Mouse (Mus musculus): ENCODE data around the gene Grik5.

The Grik5 gene

DNA sequence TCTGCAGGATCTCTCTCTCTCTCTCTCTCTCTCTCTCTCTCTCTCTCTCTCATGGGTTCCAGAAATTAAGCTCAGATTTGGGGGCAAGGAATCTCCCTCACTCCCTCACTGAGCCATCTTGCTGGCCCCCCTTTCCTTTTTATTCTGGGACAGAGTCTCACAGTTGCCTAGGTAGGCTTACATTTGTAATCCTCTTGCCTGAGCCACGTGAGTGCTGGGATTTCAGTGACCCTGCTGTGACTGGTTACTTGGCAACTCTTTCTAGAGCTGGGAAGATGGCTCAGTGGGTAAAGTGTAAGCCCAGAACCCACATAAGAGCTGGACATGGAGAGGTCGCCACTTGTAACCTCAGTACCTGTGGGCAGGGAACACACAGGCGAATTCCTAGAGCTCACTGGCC lies 40.6 kb downstream of the Grik5 start:
- DNase-seq (ENCODE audit: low read depth, low spot score): no peak
- H3K27me3 ChIP-seq (ENCODE audit: control insufficient read depth, insufficient read depth, low read length, poor library complexity, severe bottlenecking): no peaks in the 10 kb centered on the region
- no peaks in the 10 kb centered on the region for H3K36me3 ChIP-seq (ENCODE audit: control insufficient read depth, insufficient read depth, low read length, poor library complexity, severe bottlenecking)

- no peaks in the 10 kb centered on the region for H3K36me3 ChIP-seq (ENCODE audit: control insufficient read depth, insufficient read depth, low read length, poor library complexity, severe bottlenecking)
- peak; percentile 84 for DNase-seq (ENCODE audit: low read depth, low spot score)
Observed at GRCm38 (mm10) chr7:25030032-25030753, 42.0 kb downstream of the Grik5 start.

DNA sequence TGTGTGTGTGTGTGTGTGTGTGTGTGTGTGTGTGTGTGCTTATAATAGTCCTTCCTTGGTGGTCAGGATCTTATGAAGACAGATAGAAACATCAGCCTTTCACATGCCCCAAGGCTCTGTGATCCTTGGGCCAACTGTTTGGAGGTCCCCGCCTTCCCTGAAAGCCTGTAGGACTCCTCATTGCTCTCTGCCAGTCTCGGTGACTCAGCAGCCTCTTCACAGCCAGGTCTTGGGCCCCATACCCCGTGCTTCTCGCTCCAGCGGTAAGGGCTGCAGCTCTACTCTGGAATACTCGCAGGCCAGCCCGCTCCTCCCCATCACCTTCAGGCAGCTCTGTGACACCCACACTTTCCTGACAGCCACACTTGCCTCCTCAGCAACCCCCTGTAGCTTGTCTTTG lies 45.7 kb downstream of the Grik5 start:
- no peaks in the 10 kb centered on the region for H3K36me3 ChIP-seq (ENCODE audit: control insufficient read depth, insufficient read depth, low read length, poor library complexity, severe bottlenecking)
- no peak for DNase-seq (ENCODE audit: low read depth, low spot score)
- H3K27me3 ChIP-seq (ENCODE audit: control insufficient read depth, insufficient read depth, low read length, poor library complexity, severe bottlenecking): no peaks in the 10 kb centered on the region

More at GRCm38 (mm10) chr7:25030032-25030753, 42.0 kb downstream of the Grik5 start:
- H3K27me3 ChIP-seq (ENCODE audit: control insufficient read depth, insufficient read depth, low read length, poor library complexity, severe bottlenecking): no peaks in the 10 kb centered on the region

DNA sequence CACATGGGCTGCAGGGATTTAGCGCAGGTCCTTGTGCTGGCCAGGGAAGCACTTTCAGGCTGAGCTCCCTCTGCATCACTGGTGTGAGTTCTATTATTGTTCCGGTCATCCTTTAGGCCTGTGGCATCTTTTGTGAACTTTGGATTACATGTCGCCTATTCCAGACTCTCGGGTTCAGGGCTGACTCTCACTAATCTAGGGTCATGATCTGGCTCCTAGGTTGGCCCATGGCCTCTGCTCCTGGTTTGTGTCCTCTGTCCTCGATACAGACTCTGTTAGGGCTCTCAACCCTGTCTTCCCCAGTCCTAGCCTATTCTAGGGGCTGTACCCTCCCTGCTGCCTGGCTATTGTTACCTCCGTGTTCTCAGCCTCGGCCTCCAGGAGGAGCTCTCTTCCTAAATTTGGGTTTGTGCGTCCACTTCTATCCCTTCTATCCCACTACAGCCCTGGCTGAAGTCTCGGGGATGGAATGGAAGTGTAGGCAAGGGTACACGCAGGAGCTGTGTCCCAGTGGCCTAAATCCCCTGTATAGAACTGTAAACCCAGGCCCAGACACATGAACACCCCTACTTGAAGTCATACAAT lies 46.2 kb downstream of the Grik5 start:
- H3K27me3 ChIP-seq (ENCODE audit: control insufficient read depth, insufficient read depth, low read length, poor library complexity, severe bottlenecking): no peaks in the 10 kb centered on the region
- DNase-seq (ENCODE audit: low read depth, low spot score): no peak
- no peaks in the 10 kb centered on the region for H3K36me3 ChIP-seq (ENCODE audit: control insufficient read depth, insufficient read depth, low read length, poor library complexity, severe bottlenecking)

DNA sequence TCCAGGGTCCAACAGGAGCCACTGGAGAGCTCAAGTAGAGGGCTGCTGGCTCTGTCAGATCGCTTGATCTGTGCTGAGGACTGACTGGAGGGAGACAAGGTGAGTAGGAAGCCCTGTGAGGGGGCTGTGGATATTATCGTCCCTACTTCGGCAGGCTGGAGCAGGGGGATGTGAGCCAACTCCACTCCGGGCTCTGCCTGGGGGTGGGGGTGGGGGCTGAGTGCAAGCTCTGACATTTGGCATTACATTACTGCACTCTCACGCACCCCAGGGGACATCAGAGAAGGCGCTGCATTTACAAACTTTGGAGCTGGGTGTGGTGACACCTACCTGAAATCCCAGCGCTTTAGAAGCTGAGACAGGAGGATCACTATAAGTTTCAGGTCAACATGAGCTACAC lies 60.6 kb downstream of the Grik5 start:
- 0 out of 2 replicates have a peak, but pooled peaks cover 1% of the 10 kb centered on the region for H3K27me3 ChIP-seq (ENCODE audit: control insufficient read depth, insufficient read depth, low read length, poor library complexity, severe bottlenecking)
- no peaks in the 10 kb centered on the region for H3K36me3 ChIP-seq (ENCODE audit: control insufficient read depth, insufficient read depth, low read length, poor library complexity, severe bottlenecking)
- no peak for DNase-seq (ENCODE audit: low read depth, low spot score)

- DNase-seq (ENCODE audit: low read depth, low spot score): peak; percentile 48
- Histone ChIP-seq H3K36me3 (ENCODE audit: control insufficient read depth, insufficient read depth, low read length, poor library complexity, severe bottlenecking) (no peaks in the 10 kb centered on the region), H3K27me3 (ENCODE audit: control insufficient read depth, insufficient read depth, low read length, poor library complexity, severe bottlenecking) (peaks cover 3% of the 10 kb centered on the region; the same call in 1 of the 2 replicates)
Observed at GRCm38 (mm10) chr7:25010090-25010913, 61.8 kb downstream of the Grik5 start.

GRCm38 (mm10) chr7:25009099-25009700 lies 62.9 kb downstream of the Grik5 start:
- H3K27me3 ChIP-seq (ENCODE audit: control insufficient read depth, insufficient read depth, low read length, poor library complexity, severe bottlenecking): peaks cover 3% of the 10 kb centered on the region; the same call in 1 of the 2 replicates
- H3K36me3 ChIP-seq (ENCODE audit: control insufficient read depth, insufficient read depth, low read length, poor library complexity, severe bottlenecking): no peaks in the 10 kb centered on the region
- DNase-seq (ENCODE audit: low read depth, low spot score): no peak

GRCm38 (mm10) chr7:25008635-25009034 lies 63.5 kb downstream of the Grik5 start:
- Histone ChIP-seq H3K36me3 (ENCODE audit: control insufficient read depth, insufficient read depth, low read length, poor library complexity, severe bottlenecking) (no peaks in the 10 kb centered on the region), H3K27me3 (ENCODE audit: control insufficient read depth, insufficient read depth, low read length, poor library complexity, severe bottlenecking) (peaks cover 3% of the 10 kb centered on the region; the same call in 1 of the 2 replicates)
- peak; percentile 62 for DNase-seq (ENCODE audit: low read depth, low spot score)

GRCm38 (mm10) chr7:25007609-25008374 lies 64.4 kb downstream of the Grik5 start:
- Histone ChIP-seq H3K36me3 (ENCODE audit: control insufficient read depth, insufficient read depth, low read length, poor library complexity, severe bottlenecking) (no peaks in the 10 kb centered on the region), H3K27me3 (ENCODE audit: control insufficient read depth, insufficient read depth, low read length, poor library complexity, severe bottlenecking) (peaks cover 3% of the 10 kb centered on the region; the same call in 1 of the 2 replicates)
- DNase-seq (ENCODE audit: low read depth, low spot score): no peak

DNA sequence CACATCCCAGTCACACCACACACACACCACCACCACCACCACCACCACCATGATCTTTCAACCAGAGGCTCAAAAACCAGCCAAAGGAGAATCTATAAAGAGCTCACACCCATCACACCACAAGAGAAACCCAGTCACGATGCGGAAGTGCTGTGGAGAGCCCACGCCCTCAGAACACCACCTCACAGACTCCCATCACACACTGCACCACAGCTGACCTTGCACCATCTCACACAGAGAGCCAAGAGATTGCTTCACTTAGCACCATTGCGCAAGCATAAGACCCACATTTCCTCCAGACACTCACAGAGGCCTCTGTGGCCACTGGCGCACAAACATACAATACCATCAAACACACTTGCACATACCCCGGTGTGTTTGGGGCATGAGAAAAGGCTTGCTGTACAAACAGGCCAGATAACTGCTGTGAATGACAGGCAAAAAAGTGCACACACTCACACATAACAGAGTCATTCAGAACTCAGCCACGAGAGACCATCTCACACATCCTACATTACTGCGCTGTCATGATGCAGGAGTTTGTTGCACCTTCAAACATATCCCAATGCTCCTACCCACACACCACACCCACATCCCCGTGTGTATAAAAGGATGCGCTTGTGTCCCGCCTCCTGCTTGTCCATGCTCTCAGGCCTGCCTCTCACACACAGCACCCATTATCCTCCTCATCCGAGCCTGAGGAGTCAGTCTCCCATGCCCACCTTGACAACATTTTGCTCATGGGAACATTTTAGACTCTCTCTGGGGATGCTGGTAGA lies 65.4 kb downstream of the Grik5 start:
- DNase-seq (ENCODE audit: low read depth, low spot score): no peak
- H3K36me3 ChIP-seq (ENCODE audit: control insufficient read depth, insufficient read depth, low read length, poor library complexity, severe bottlenecking): no peaks in the 10 kb centered on the region
- peaks cover 3% of the 10 kb centered on the region; the same call in 1 of the 2 replicates for H3K27me3 ChIP-seq (ENCODE audit: control insufficient read depth, insufficient read depth, low read length, poor library complexity, severe bottlenecking)

DNA sequence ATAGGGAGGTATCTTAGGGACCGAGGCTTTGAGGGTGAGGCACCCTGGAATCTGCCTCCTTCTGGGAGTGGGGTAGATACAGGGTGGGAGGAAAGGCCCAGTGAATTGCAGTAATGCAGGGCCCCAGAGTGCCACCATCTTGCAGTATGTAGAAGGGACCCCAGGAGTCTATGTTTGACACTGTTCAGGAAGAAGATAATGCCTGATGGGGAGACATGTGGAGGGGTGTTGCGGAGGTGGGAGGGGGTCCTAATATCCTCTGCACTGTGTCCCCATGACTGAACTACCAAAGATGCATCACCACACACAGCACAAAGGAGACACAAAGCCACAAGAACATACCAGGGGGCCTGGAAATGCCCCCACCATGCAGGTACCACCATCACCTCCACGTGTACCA lies 66.0 kb downstream of the Grik5 start:
- peaks cover 3% of the 10 kb centered on the region; the same call in 1 of the 2 replicates for H3K27me3 ChIP-seq (ENCODE audit: control insufficient read depth, insufficient read depth, low read length, poor library complexity, severe bottlenecking)
- no peaks in the 10 kb centered on the region for H3K36me3 ChIP-seq (ENCODE audit: control insufficient read depth, insufficient read depth, low read length, poor library complexity, severe bottlenecking)
- no peak for DNase-seq (ENCODE audit: low read depth, low spot score)

DNA sequence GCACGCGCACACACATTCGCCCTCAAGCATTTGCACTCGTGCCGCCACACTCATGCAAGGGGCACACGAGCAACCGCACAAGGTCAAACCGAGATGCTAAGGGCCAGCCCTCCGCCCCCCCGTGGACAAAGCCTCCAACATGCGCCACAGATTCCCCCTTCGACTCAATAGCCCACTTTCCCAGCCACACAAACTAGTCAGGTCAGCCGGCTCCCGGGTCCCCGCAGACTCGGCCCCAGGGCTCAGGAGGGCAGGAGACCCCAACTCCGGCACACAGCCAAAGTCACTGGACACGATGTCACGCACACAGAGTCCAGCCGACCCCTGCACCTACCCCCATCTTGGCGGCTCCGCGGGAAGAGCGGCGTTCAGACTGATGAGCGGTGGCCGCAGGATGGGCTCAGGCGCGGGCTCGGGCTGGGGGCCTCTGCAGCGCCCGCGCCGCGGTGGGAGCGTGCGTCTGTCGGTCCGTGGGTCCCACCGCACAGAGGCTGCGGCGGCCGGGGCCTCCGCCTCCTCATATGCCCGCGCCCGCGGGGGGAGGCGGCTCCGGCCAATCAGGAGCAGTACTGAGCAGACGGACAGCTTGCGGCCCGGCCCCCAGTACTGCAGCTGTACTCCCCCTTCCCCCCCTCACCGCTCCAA lies 66.6 kb downstream of the Grik5 start, which contains the start of gene Atp1a3:
Gene Atp1a3, minus strand, starts transcription at position 538 of the 645 bp plus-strand sequence.
- no peak for DNase-seq (ENCODE audit: low read depth, low spot score)
- Histone ChIP-seq H3K36me3 (ENCODE audit: control insufficient read depth, insufficient read depth, low read length, poor library complexity, severe bottlenecking) (no peaks in the 10 kb centered on the region), H3K27me3 (ENCODE audit: control insufficient read depth, insufficient read depth, low read length, poor library complexity, severe bottlenecking) (peaks cover 3% of the 10 kb centered on the region; the same call in 1 of the 2 replicates)

DNA sequence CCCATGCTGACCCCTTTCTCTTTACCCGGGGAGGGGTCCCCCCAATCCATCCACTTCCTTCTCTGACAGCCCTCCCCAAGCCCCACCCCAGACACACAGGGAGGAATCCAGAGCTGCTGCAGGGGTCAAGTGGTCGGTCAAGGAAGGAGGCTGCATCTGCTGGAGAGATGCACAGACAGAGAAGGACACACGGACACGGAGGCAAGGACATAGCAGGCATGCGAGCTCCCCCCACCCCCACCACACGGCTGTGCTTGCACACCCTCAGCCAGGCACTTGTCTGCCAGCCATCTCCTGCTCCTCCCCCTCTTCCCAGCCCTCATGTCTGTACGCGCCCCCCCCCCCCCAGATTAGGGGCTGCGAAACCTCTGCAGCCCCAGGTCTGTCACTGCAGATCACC lies 67.3 kb downstream of the Grik5 start:
- DNase-seq (ENCODE audit: low read depth, low spot score): no peak
- Histone ChIP-seq H3K27me3 (ENCODE audit: control insufficient read depth, insufficient read depth, low read length, poor library complexity, severe bottlenecking) (peaks cover 2% of the 10 kb centered on the region; the same call in 1 of the 2 replicates), H3K36me3 (ENCODE audit: control insufficient read depth, insufficient read depth, low read length, poor library complexity, severe bottlenecking) (no peaks in the 10 kb centered on the region)

Measured in splenic B cell, adult 2 months (primary cell).